Mouse (Mus musculus): ENCODE measurements at regions not wholly inside any gene's neighbourhood (a gene's known extent, or its start where the extent isn't known, plus 50 kb on each side); places are given as distances from the start of the nearest gene placed in this dataset.
"Not testable (repeated sequence)": the region's sequence is repeated elsewhere in the genome, so short reads cannot be mapped to it uniquely, and the experiment has no call there.

- DNase-seq: not testable (repeated sequence)
Measured at GRCm38 (mm10) chr8:54239106-54239505, 161.7 kb downstream of the Vegfc start.

DNA sequence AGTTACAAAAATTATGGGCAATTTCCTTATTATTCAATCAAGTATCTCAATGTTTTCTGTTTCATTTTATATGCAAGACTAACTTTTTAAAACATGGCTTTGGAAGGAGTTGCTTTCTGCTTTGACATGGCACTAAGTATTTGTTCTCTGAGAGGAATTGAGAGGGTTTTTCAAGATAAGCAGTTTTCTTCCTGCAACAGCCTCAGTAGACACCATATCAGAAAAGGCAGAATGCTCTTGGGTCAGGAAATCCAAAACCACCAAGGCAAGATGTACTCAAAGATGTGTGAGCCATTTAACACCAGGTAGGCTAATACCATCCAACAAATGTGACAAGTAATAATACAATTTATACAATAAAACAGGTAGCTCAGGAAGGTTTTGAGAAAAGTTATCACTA is 178.0 kb downstream of the Vegfc start:
- DNase-seq: no peak

DNA sequence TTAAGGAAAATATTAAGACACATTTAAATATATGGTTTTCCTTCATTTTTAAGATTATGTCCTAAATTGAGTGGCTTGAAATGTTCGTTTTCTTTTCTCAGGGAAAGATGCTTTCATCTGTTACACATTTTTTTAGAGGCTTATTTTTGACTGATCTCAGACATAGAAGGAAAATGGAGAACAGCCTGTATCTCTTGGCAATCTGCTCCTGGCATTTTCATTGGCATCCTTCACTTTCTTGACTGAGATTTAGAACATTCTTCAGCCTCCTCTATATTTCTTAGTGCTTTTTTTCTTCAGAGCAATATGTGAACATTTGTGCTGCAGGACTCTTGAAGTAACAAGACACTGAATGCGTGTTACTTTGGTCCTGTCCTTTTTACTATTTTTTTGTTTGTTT is 192.7 kb downstream of the Vegfc start:
- no peak for DNase-seq

DNA sequence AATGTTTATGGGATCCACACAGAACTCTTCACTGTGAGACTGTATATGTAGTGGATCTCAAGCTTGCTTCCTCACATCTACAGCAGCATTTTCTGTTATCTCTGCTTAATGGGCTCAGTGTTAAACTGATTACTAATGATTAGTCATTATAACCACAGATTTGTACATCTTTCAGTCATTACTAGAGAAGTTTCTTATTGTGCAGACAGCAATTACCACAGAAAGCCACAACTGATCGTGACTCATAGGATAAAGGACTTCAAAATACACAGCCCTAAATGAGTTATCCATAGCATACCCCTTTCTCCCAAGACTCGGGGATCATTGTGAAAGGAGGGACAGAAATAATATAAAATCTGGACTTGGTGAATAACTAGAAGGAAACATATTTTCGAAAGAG is 195.7 kb downstream of the Vegfc start:
- DNase-seq: no peak

DNA sequence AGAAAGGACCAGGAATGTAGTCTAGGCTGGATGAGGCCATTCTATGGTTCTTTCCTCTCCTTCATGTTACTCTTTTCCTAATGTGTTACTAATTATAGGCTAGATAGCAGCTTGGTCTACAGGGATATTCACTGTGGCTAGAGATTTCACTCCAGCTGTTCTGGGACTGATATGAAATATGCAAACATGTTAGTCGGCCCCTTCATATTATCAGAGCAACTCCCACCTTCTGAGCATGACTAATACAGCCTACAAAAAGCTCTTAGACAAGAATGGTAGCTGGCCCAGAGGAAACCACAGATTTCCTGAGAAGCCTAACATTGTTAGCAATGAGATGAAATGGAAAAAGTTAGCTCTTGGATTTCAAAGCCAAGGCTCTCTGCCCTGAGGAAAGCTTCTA is 198.1 kb downstream of the Vegfc start:
- peak; percentile 5 for DNase-seq
